ENCODE assay signal across 9 mouse cellular contexts in the genomic region with DNA sequence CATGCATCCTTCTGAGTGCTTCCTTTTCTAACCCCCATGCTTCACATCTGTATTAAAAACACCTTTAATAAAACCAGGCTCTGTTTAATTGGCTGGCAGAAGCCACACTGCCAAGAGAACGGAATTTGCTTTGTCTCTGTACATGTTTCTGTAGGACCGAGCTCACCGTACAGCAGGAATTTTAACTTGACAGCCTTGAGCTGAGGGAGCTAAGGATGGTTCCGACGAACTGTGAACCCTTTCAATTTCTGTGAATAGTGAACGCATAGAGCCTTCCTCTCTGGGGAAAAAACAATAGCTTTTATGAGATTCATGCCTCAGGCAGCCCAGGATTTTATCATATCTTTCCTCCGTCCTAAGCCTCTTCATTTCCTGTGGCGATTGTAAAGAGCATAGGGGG. TPM values are rescaled to one million over a fixed set of nuclear protein-coding genes. Genes with fewer than 3 reads are reported as not detected.
A peak's percentile ranks its signal among the peaks of the same experiment; 100 is the strongest.
DNase-seq lines count a peak whose midpoint lies in the region; ATAC-seq lines count a peak whose summit lies in the region.
"Had no signal": no experiment of that assay in that cellular context is flagged by ENCODE, and none has a peak within 500 bp of the region (broad histone marks: within the 10 kb centered on the region; RNA-seq: fewer than 3 reads in every experiment).

No protein-coding gene starts in this region.

- no peaks in the 10 kb centered on the region for H3K9me3 ChIP-seq in heart, embryonic 14.5 days (ENCODE audit: control insufficient read depth, low read length)
- H3K9me3 ChIP-seq in megakaryocyte, embryonic 14.5 days = peaks cover 6% of the 10 kb centered on the region
- H3K9me3 ChIP-seq in limb, embryonic 13.5 days = no peaks in the 10 kb centered on the region
- H3K9me3 ChIP-seq in stomach, embryonic 15.5 days = no peaks in the 10 kb centered on the region

- no peak for ATAC-seq in heart, embryonic 14.5 days (ENCODE audit: insufficient number of reproducible peaks, insufficient read depth, low FRiP score, low read depth)
- no peak for ATAC-seq in megakaryocyte, adult 5-6 weeks (ENCODE audit: poor library complexity, severe bottlenecking)
- ATAC-seq in limb, embryonic 13.5 days (ENCODE audit: low FRiP score, low read depth) = no peak; the same call in 1 of the 2 replicates
- ATAC-seq in stomach, embryonic 15.5 days (ENCODE audit: insufficient read depth, low FRiP score, low read depth) = no peak

- peak overlapping the region; percentile 61 for H3K4me2 ChIP-seq in heart, embryonic 14.5 days (ENCODE audit: low read length)
- peak overlapping the region; percentile 48 for H3K4me2 ChIP-seq in limb, embryonic 13.5 days (replicated peaks)
- peak overlapping the region; percentile 35 for H3K4me2 ChIP-seq in stomach, embryonic 15.5 days

- no peaks in the 10 kb centered on the region for H3K36me3 ChIP-seq in heart, embryonic 14.5 days (ENCODE audit: control insufficient read depth, insufficient read depth, low read length)
- H3K36me3 ChIP-seq in megakaryocyte, embryonic 14.5 days (replicated peaks; ENCODE audit: low read length) = no peaks in the 10 kb centered on the region
- no peaks in the 10 kb centered on the region for H3K36me3 ChIP-seq in limb, embryonic 13.5 days
- no peaks in the 10 kb centered on the region for H3K36me3 ChIP-seq in stomach, embryonic 15.5 days

- 33% methylated on average over 8 of the region's 8 CpGs for WGBS in heart, embryonic 14.5 days
- WGBS in limb, embryonic 13.5 days = 25% methylated on average over 8 of the region's 8 CpGs
- WGBS in stomach, embryonic 15.5 days = 35% methylated on average over 8 of the region's 8 CpGs

- H3K4me1 ChIP-seq in heart, embryonic 14.5 days (ENCODE audit: control insufficient read depth in 2 of 2, insufficient read depth in 2 of 2, low read length in 2 of 2) = peaks cover 4 to 10% of the 10 kb centered on the region in 2 experiments; a peak in 3 of 4 replicates
- H3K4me1 ChIP-seq in megakaryocyte, embryonic 14.5 days = peaks cover 27% of the 10 kb centered on the region
- H3K4me1 ChIP-seq in limb, embryonic 13.5 days = peaks cover 13% of the 10 kb centered on the region
- peaks cover 6% of the 10 kb centered on the region; the same call in 1 of the 2 replicates for H3K4me1 ChIP-seq in stomach, embryonic 15.5 days

- DNase-seq in heart, adult 18-20 months = no peak
- DNase-seq in thymus, postnatal 4 days = no peak
- DNase-seq in right cerebral cortex, adult 2 months (ENCODE audit: low spot score in 2 of 2) = no peak

- H3K9ac ChIP-seq in heart, embryonic 14.5 days (ENCODE audit: low read length) = peak overlapping the region; percentile 35
- 0 out of 2 replicates have a peak overlapping the region, but pooled peaks have one; percentile 31 for H3K9ac ChIP-seq in limb, embryonic 13.5 days
- no peak overlapping the region for H3K9ac ChIP-seq in stomach, embryonic 15.5 days

- peak overlapping the region in 1 of 2 experiments; percentile 28; a peak in 1 of 4 replicates for H3K27ac ChIP-seq in heart, embryonic 14.5 days (replicated peaks in 1 of 2; ENCODE audit: control insufficient read depth in 1 of 2, insufficient read depth in 1 of 2, low read depth in 2 of 2, low read length in 2 of 2)
- 0 out of 2 replicates have a peak overlapping the region, but pooled peaks have one; percentile 16 for H3K27ac ChIP-seq in limb, embryonic 13.5 days
- no peak overlapping the region for H3K27ac ChIP-seq in stomach, embryonic 15.5 days
- H3K27ac ChIP-seq: macrophage had no signal

- peaks cover 7% of the 10 kb centered on the region for H3K27me3 ChIP-seq in heart, embryonic 14.5 days (ENCODE audit: control insufficient read depth, insufficient read depth, low read length)
- peaks cover 68% of the 10 kb centered on the region for H3K27me3 ChIP-seq in megakaryocyte, embryonic 14.5 days (replicated peaks)
- H3K27me3 ChIP-seq in limb, embryonic 13.5 days = peaks cover 10% of the 10 kb centered on the region
- H3K27me3 ChIP-seq in stomach, embryonic 15.5 days (replicated peaks) = peaks cover 2% of the 10 kb centered on the region; the same call in 1 of the 2 replicates

- H3K4me3 ChIP-seq in heart, embryonic 14.5 days (ENCODE audit: control insufficient read depth in 1 of 2, insufficient read depth in 1 of 2, low read depth in 1 of 2, low read length in 2 of 2) = peak overlapping the region in 1 of 2 experiments; percentile 17; a peak in 2 of 4 replicates
- peak overlapping the region; percentile 74 for H3K4me3 ChIP-seq in megakaryocyte, embryonic 14.5 days (replicated peaks)
- 0 out of 2 replicates have a peak overlapping the region, but pooled peaks have one; percentile 2 for H3K4me3 ChIP-seq in limb, embryonic 13.5 days
- H3K4me3 ChIP-seq in stomach, embryonic 15.5 days (replicated peaks) = no peak overlapping the region

RNA-seq across cellular contexts. Expression of a gene that starts 5.6 kb away (rescaled TPM):
- 0.05 and 0.18 TPM in 2 replicates for polyA plus RNA-seq in heart, embryonic 14.5 days (2014; fragmentation: Nextera tagmentation; extraction: Ambion mirVana)
- under 1 TPM in 1 of 2 experiments, not detected in 1; 0.08 TPM for total RNA-seq in heart, adult 18-20 months (2021)
- polyA plus RNA-seq in megakaryocyte, embryonic 14.5 days (2012; ENCODE audit: insufficient read depth, low replicate concordance) = 0.21 and 1.4 TPM in 2 replicates
- total RNA-seq in megakaryocyte, adult 5-6 weeks (2015) = not detected in 2 replicates
- total RNA-seq in megakaryocyte, adult 5-6 weeks (2017) = not detected in 2 replicates
- polyA plus RNA-seq in limb, embryonic 13.5 days (2015; fragmentation: Nextera tagmentation; extraction: Ambion mirVana) = 1.9 and 2.2 TPM in 2 replicates
- 1.6 and 2.1 TPM in 2 replicates for polyA plus RNA-seq in stomach, embryonic 15.5 days (2015; fragmentation: Nextera tagmentation; extraction: Ambion mirVana)
- polyA plus RNA-seq: macrophage had no signal

RNA-seq across cellular contexts. Expression of a gene that starts 16.0 kb away (rescaled TPM):
- polyA plus RNA-seq in heart, embryonic 14.5 days (2014; fragmentation: Nextera tagmentation; extraction: Ambion mirVana) = 7.6 and 8.6 TPM in 2 replicates
- total RNA-seq in heart, adult 18-20 months (2021) = 1 to 10 TPM; 3.3 to 8.3 TPM
- polyA plus RNA-seq in megakaryocyte, embryonic 14.5 days (2012; ENCODE audit: insufficient read depth, low replicate concordance) = 8.5 and 13.4 TPM in 2 replicates
- 43.2 and 46.7 TPM in 2 replicates for total RNA-seq in megakaryocyte, adult 5-6 weeks (2015)
- total RNA-seq in megakaryocyte, adult 5-6 weeks (2017) = 11.8 and 18.3 TPM in 2 replicates
- polyA plus RNA-seq in limb, embryonic 13.5 days (2015; fragmentation: Nextera tagmentation; extraction: Ambion mirVana) = 13.1 and 13.7 TPM in 2 replicates
- polyA plus RNA-seq in stomach, embryonic 15.5 days (2015; fragmentation: Nextera tagmentation; extraction: Ambion mirVana) = 38.5 and 42.5 TPM in 2 replicates

RNA-seq across cellular contexts. Expression of a gene that starts 27.8 kb away (rescaled TPM):
- 12.8 and 15.1 TPM in 2 replicates for polyA plus RNA-seq in heart, embryonic 14.5 days (2014; fragmentation: Nextera tagmentation; extraction: Ambion mirVana)
- 10 to 100 TPM; 11.3 to 12.9 TPM for total RNA-seq in heart, adult 18-20 months (2021)
- 2.4 and 2.9 TPM in 2 replicates for polyA plus RNA-seq in megakaryocyte, embryonic 14.5 days (2012; ENCODE audit: insufficient read depth, low replicate concordance)
- 5.4 and 6.9 TPM in 2 replicates for total RNA-seq in megakaryocyte, adult 5-6 weeks (2015)
- 5.9 and 7.2 TPM in 2 replicates for total RNA-seq in megakaryocyte, adult 5-6 weeks (2017)
- polyA plus RNA-seq in limb, embryonic 13.5 days (2015; fragmentation: Nextera tagmentation; extraction: Ambion mirVana) = 22.9 and 24.5 TPM in 2 replicates
- polyA plus RNA-seq in stomach, embryonic 15.5 days (2015; fragmentation: Nextera tagmentation; extraction: Ambion mirVana) = 19.4 and 21.6 TPM in 2 replicates

RNA-seq across cellular contexts. Expression of a gene that starts 30.2 kb away (rescaled TPM):
- 2.6 and 3.0 TPM in 2 replicates for polyA plus RNA-seq in heart, embryonic 14.5 days (2014; fragmentation: Nextera tagmentation; extraction: Ambion mirVana)
- total RNA-seq in heart, adult 18-20 months (2021) = 1 to 10 TPM; 4.5 to 5.0 TPM
- 10.0 and 16.4 TPM in 2 replicates for polyA plus RNA-seq in megakaryocyte, embryonic 14.5 days (2012; ENCODE audit: insufficient read depth, low replicate concordance)
- 2.0 and 2.1 TPM in 2 replicates for total RNA-seq in megakaryocyte, adult 5-6 weeks (2015)
- total RNA-seq in megakaryocyte, adult 5-6 weeks (2017) = 1.1 and 1.3 TPM in 2 replicates
- 5.6 and 6.2 TPM in 2 replicates for polyA plus RNA-seq in limb, embryonic 13.5 days (2015; fragmentation: Nextera tagmentation; extraction: Ambion mirVana)
- polyA plus RNA-seq in stomach, embryonic 15.5 days (2015; fragmentation: Nextera tagmentation; extraction: Ambion mirVana) = 4.4 and 5.1 TPM in 2 replicates
